Mouse (Mus musculus) limb, embryonic 14.5 days (tissue): Measurements from ENCODE around the gene Slain2. TPM values are rescaled to one million over a fixed set of nuclear protein-coding genes. Genes with fewer than 3 reads are reported as not detected.

ENCODE experiments used
- ATAC-seq: fragments of 200-750 bp; cut with Nextera tagmentation; 2 replicates; pipeline ENCODE4 v1.8.0; 2017; ENCODE audit warnings: low read depth, moderate number of reproducible peaks, moderate TSS enrichment; ENCODE audit not compliant: low FRiP score
- DNase-seq: peaks from one replicate; pipeline ENCODE4 v3.0.0-alpha.2; 2015; ENCODE audit warnings: low spot score
- H3K27ac ChIP-seq: fragments of 300-500 bp; sonication (generic); replicated peaks from 2 replicates; pipeline ENCODE4 v1.5.1; 2014; ENCODE audit warnings: low read depth, mild to moderate bottlenecking, low read length, moderate library complexity, mixed read lengths
- H3K27me3 ChIP-seq: fragments of 300-500 bp; sonication (generic); 2 replicates; pipeline ENCODE4 v1.6.1; 2014; ENCODE audit warnings: low read length, mixed read lengths; ENCODE audit not compliant: control insufficient read depth, insufficient read depth
- H3K36me3 ChIP-seq: fragments of 300-500 bp; sonication (generic); 2 replicates; pipeline ENCODE4 v1.6.1; 2014; ENCODE audit warnings: mild to moderate bottlenecking, low read length, moderate library complexity, mixed read lengths; ENCODE audit not compliant: control insufficient read depth, insufficient read depth
- H3K4me1 ChIP-seq: fragments of 300-500 bp; sonication (generic); 2 replicates; pipeline ENCODE4 v1.6.1; 2014; ENCODE audit warnings: antibody characterized with exemption, low read length, mixed read lengths; ENCODE audit not compliant: control insufficient read depth, insufficient read depth
- H3K4me2 ChIP-seq: fragments of 300-500 bp; sonication (generic); replicated peaks from 2 replicates; pipeline ENCODE4 v1.6.1; 2014; ENCODE audit warnings: low read depth, mild to moderate bottlenecking, low read length, moderate library complexity; ENCODE audit not compliant: severe bottlenecking
- H3K4me3 ChIP-seq: fragments of 300-500 bp; sonication (generic); replicated peaks from 2 replicates; pipeline ENCODE4 v1.5.1; 2014; ENCODE audit warnings: low read length
- H3K9ac ChIP-seq: fragments of 300-500 bp; sonication (generic); 2 replicates; pipeline ENCODE4 v1.6.1; 2014; ENCODE audit warnings: mild to moderate bottlenecking, low read depth, low read length, moderate library complexity; ENCODE audit not compliant: severe bottlenecking
- H3K9me3 ChIP-seq: fragments of 300-500 bp; sonication (generic); 2 replicates; pipeline ENCODE4 v1.6.1; 2016; ENCODE audit warnings: low read length; ENCODE audit not compliant: control insufficient read depth
- POLR2A ChIP-seq: fragments of 200-500 bp; IDR thresholded peaks from 2 replicates; pipeline ENCODE4 v1.8.0; 2012; ENCODE audit warnings: inconsistent platforms, mild to moderate bottlenecking, moderate library complexity, borderline replicate concordance; ENCODE audit not compliant: insufficient read depth, insufficient read length; ENCODE audit errors: extremely low read depth
- WGBS: fragments of 180-500 bp; shearing (Covaris S2); extraction: QIAGEN DNeasy Blood & Tissue Kit; methylation state at CpG from one replicate; pipeline ENCODE4 v1.1.7; 2014; 5-methylcytosine and 5-hydroxymethylcytosine counted together
- polyA plus RNA-seq, 2 experiments: library from polyadenylated mRNA; depleted of rRNA in 1 of 2; stranded (reverse) in 1 of 2; unstranded in 1 of 2; fragments of >200 nt; fragmentation: Nextera tagmentation in 1 of 2; extraction: Ambion mirVana in 1 of 2; gene quantifications; 2 replicates each; pipeline versions ENCODE4 v1.2.1 to v1.2.3; 2012 to 2014

Gene Slain2
- polyA plus RNA-seq, 2 experiments, result 24.2 to 28.0 TPM

DNA sequence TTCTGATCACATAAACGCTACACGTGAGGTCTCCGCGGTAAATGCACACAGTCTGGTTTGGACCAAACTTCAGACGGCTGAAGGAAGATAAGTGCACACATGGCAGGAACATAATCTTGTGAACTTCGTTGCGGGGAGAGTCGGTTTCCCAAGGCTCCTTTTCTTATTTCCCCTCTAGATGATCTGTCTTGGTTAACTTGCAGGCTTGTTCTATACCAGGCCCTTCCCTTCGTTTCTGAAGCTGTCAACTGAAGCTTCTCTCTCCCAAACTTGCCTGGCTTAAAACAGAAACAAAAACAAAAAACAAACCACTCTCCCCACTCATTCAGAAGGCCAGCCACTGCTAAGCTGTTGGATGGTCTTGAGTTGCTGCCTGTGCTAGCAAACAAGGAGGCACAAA is 100.6 kb downstream of the Slain2 start:
- Histone ChIP-seq H3K27ac (no peak overlapping the region), H3K4me2 (no peak overlapping the region), H3K4me1 (peaks cover 4% of the 10 kb centered on the region; the same call in 1 of the 2 replicates), H3K9ac (no peak overlapping the region), H3K27me3 (peaks cover 11% of the 10 kb centered on the region), H3K9me3 (no peaks in the 10 kb centered on the region), H3K4me3 (no peak overlapping the region), H3K36me3 (no peaks in the 10 kb centered on the region)
- ATAC-seq (no peak), DNase-seq (no peak)
- no peak for TF ChIP-seq POLR2A
- 27% methylated on average over 9 of the region's 9 CpGs for WGBS

DNA sequence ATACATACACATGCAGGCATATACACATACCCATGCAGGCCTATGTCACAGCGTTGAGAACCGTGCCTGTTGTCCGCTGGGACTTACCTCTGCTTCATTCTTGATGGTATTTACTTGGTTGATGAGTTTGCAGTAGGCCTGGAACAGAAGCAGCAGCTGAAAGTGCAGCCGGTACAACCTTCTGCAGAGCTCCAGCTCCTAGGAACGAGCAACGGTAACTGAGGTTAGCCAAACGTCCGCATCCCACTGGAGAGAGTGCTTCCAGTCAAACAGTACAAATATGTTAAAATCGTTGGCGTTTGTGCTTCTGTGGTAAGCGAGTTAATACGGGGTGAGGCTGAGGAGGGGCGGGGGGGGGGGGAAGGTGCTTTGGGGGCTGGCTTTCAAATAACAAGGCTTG is 109.7 kb downstream of the Slain2 start:
- peaks cover 21% of the 10 kb centered on the region for H3K36me3 ChIP-seq
- H3K4me2 ChIP-seq, result no peak overlapping the region
- WGBS, result 91% methylated on average over 13 of the region's 13 CpGs
- no peak for TF ChIP-seq POLR2A
- no peak for DNase-seq
- no peak overlapping the region for H3K27ac ChIP-seq
- no peaks in the 10 kb centered on the region for H3K27me3 ChIP-seq
- H3K9me3 ChIP-seq, result no peaks in the 10 kb centered on the region
- no peak overlapping the region for H3K4me3 ChIP-seq
- ATAC-seq, result no peak
- no peak overlapping the region for H3K9ac ChIP-seq
- H3K4me1 ChIP-seq, result no peaks in the 10 kb centered on the region

Other genes with a start within 250 kb of the Slain2 start
- 0.13 and 0.17 TPM in 2 replicates for gene Txk, start 161.5 kb upstream of the Slain2 start, polyA plus RNA-seq (2012; rRNA removed)
- 0.15 and 0.17 TPM in 2 replicates for gene Txk, start 161.5 kb upstream of the Slain2 start, polyA plus RNA-seq (2014; fragmentation: Nextera tagmentation; extraction: Ambion mirVana)
- 4.0 and 5.9 TPM in 2 replicates for gene Tec, start 45.8 kb upstream of the Slain2 start, polyA plus RNA-seq (2012; rRNA removed)
- gene Tec, start 45.8 kb upstream of the Slain2 start, polyA plus RNA-seq (2014; fragmentation: Nextera tagmentation; extraction: Ambion mirVana), result 7.9 and 8.7 TPM in 2 replicates
- gene Gm10135, start 60.4 kb downstream of the Slain2 start, polyA plus RNA-seq (2012; rRNA removed), result not detected in 2 replicates
- not detected in 2 replicates for gene Gm10135, start 60.4 kb downstream of the Slain2 start, polyA plus RNA-seq (2014; fragmentation: Nextera tagmentation; extraction: Ambion mirVana)
- 0.96 and 1.1 TPM in 2 replicates for gene Slc10a4, start 92.6 kb downstream of the Slain2 start, polyA plus RNA-seq (2012; rRNA removed)
- gene Slc10a4, start 92.6 kb downstream of the Slain2 start, polyA plus RNA-seq (2014; fragmentation: Nextera tagmentation; extraction: Ambion mirVana), result 0.28 and 0.43 TPM in 2 replicates